Mouse (Mus musculus) urinary bladder, adult 2 months (tissue): ENCODE measurements around the gene Zfp334. TPM values are rescaled to one million over a fixed set of nuclear protein-coding genes. Genes with fewer than 3 reads are reported as not detected.

Experiments
- DNase-seq: peaks from one replicate; pipeline ENCODE4 v3.0.0; 2022; ENCODE audit warnings: low spot score
- polyA plus RNA-seq: library from polyadenylated mRNA; depleted of rRNA; stranded (reverse); fragments of >200 nt; gene quantifications from 2 replicates; pipeline ENCODE4 v1.2.3, GENCODE M21; 2012

Gene Zfp334
- polyA plus RNA-seq, 1 experiment, result 2.7 TPM

- no peak for DNase-seq
Observed at GRCm38 (mm10) chr2:165376001-165376400, 12.1 kb downstream of the Zfp334 start.

GRCm38 (mm10) chr2:165375478-165375877, 12.6 kb downstream of the Zfp334 start:
- DNase-seq, result no peak

GRCm38 (mm10) chr2:165371066-165371465, 17.0 kb downstream of the Zfp334 start:
- DNase-seq, result no peak

DNA sequence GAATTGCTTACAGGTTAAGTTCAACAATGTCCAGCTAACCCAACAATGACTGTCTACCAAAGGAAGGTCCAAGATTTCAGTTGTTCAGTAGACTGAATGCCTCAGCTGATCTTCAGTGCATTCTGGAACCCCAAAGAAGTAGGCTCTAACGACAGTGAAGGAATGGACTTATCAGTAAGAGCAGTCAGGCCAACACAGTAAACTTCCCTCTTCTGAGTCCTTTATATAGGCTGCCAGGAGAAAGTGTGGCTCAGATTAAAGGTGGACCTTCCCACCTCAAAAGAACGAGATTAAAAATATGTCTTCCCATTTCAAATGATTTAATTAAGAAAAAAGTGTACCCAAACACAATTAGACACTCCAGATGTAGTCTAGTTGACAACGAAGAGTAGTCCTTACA, 17.7 kb downstream of the Zfp334 start:
- no peak for DNase-seq

- no peak for DNase-seq
Observed at GRCm38 (mm10) chr2:165368496-165368895, 19.6 kb downstream of the Zfp334 start, which contains the start of gene Zfp663. Gene Zfp663 (minus strand): TSS chr2:165368729.

DNA sequence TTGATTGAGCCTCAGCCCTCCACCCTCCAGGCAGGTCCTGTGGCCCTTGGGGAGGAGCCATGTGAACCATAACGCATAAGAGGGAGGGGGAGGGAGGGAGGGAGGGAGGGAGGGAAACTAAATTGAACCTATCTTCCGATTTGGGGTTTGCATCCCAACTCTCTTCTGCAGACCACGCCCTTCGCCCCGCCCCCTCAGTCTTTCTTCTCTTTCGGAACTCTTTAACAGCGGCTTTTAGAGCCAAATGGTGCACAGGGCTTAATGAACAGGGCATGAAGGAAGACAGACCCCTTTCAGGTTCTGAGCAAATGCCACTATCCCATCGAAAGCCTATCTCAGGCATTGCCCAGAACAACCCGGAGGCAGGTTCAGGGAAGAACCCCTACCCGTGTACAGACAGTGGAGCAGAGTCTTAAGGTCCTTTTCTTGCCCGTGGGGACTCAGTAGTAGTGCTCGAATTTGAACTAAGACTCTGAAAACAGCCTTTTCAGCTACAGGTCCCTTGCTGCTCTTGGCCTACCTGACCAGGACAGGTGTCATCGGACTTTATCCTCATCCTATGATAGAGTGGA, 20.1 kb downstream of the Zfp334 start:
- no peak for DNase-seq

DNA sequence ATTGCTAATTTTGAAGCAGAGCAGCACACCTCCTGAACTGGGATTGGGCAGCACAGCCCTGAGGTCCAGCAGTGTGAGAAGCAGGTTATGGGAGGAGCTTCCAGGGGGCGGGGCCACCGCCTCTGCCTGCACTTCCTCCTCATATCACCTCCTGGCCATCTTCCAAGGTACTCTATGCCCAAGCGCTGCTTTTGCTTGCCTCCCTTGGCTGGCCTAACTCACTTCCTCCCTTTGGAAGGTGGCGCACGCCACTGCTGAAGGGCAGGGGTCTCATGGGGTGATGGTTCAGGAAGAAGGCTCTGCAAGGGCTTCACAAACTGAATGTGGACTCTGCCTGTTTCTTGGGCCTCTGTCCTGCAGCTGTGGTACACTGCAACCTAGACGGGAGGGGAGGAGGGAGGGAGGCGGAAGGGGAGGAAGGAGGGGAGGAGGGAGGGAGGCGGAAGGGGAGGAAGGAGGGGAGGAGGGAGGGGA, 21.0 kb downstream of the Zfp334 start:
- no peak for DNase-seq

GRCm38 (mm10) chr2:165364334-165365091, 23.5 kb downstream of the Zfp334 start:
- DNase-seq, result no peak

GRCm38 (mm10) chr2:165363282-165363681, 24.8 kb downstream of the Zfp334 start:
- DNase-seq, result no peak

- no peak for DNase-seq
Observed at GRCm38 (mm10) chr2:165360861-165361260, 27.2 kb downstream of the Zfp334 start.

GRCm38 (mm10) chr2:165351828-165352513, 36.1 kb downstream of the Zfp334 start:
- no peak for DNase-seq

DNA sequence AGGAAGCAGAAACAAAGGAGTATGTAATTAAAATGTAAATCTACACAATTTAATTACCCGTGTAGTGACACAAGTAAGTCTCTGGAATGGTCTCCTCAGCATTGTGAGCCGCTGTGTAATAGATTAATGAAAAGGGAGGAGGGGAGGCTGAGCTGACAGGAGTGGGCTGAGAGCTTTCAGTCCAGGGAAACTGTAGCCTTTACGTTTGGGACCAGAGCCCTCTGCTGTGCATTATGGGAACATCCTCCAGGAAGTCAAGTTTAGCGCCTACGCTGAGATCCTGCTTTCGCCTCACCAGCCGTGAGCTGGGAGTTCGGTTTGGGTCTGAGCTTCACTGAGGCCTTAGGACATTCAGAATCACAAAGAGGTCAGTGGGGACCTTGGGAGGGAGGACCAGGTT, 38.6 kb downstream of the Zfp334 start:
- DNase-seq, result no peak

GRCm38 (mm10) chr2:165346180-165346579, 41.9 kb downstream of the Zfp334 start:
- no peak for DNase-seq

DNA sequence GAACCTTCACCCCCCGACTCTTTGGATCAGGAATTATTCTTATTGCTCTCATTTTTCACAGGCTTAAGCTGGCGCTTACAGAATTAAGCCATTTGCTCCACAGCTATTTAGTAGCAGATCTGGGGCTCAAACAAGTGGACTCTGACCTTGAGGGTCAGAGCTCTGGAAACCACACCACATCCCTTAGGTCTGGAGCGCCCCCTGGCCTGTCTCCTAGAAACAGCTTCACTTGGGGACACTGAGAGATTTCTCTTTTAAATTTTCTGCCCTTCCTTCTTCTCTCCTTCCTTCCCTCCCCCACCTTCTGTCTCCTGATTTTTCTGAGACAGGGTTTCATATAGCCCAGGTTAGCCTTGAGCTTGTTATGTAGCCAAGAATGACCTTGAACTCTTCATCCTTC, 50.9 kb downstream of the Zfp334 start:
- DNase-seq, result no peak

DNA sequence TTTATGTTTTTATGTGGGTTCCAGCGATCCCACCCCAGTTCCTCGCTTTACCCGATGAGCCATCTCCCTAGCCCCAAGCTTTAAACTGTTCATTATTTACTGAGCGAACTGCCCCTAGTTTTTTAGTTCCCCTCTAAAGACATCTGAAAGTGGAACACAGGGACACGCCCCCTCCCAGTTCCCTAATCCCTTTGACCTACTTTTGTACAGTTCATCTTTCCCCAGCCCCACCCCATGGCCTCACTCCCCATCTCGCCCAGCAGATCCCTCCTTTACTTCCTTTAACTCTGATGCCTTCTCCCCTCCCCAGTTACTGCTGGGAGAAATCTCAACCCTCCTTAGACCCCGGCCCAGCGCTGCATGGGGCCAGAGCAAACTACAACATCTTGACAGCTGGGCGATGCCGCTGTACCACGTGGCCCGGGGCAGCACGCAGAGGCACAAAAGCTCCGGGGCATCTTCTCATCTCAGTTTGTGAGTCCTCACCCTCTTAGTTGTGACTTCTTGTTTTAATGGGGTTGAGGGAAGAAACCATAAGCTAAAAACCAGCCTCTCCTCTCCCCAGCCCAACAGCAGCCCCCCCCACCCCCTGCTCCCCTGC, 55.3 kb downstream of the Zfp334 start:
- no peak for DNase-seq

DNA sequence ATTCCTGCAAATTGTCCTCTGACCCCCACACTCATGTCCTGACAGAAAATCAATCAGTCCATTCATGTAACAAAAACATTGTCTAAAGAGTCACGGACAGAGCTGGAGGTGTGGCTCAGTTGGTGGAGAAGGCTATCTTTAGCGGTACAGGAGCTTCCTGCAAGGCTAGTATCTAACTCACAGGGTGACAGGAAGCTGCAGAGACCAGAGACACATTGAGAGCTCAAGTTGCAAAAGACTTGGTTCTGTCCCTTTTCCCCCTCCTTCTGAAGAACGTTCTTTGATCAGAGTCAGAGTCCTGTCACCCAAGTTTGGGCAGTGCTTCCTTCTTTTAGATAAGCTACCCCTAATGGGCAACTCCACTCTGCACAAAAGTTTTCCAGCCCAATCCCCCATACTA, 58.4 kb downstream of the Zfp334 start:
- no peak for DNase-seq

GRCm38 (mm10) chr2:165328746-165329145, 59.3 kb downstream of the Zfp334 start:
- no peak for DNase-seq

- DNase-seq, result no peak
Observed at GRCm38 (mm10) chr2:165327386-165327785, 60.7 kb downstream of the Zfp334 start.

DNA sequence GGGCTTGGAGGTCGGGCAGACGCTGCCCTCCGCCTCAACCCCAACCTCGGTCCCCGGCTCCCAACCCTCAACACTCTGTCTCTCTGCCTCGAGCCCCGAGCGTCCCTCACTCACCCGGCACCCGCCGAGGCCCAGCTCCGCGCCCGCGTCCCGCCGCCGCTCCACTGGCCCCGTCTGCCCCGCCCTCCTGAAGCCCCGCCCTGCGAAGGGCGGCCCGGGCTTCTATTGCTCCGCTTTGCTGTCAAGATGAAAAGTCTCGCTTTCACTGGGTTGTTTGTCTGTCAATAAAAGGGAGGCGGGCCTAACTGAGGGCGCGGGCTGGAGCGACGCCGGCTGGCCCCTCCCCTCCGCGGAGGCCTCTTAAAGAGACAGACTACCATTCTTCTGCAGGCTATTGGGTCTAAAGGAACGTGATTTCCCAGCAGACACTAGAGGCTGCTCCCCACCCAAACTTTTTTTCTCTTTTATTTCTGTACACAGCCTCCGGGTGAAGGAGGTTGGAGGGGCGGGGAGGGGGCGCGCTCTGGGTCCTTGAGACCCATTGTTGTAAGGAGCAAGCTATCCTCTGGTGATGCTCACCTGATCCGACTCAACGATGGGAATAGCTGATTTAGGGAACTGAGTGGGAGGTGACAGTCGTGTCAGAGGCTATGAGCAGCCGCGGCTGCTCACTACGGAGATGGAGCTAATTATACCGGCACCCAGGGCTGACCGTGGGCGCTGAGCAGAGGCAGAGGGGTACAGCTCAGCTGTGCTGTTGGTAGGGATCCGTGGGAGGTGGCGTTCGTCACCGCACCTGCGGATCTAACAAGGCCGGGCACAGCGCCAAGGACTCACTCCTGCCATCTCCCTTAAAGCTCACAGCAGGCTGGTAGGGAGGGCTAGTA, 61.5 kb downstream of the Zfp334 start, which contains the start of gene Elmo2:
Elmo2 (minus strand) TSS at position 176 of the 887 bp plus-strand sequence.
- DNase-seq, result peak; percentile 89

GRCm38 (mm10) chr2:165325521-165326303, 62.3 kb downstream of the Zfp334 start:
- no peak for DNase-seq
